Mouse (Mus musculus) kidney, adult 9 months (tissue): Measurements from ENCODE around the gene Rad9a.

ENCODE experiments used
- DNase-seq: peaks from one replicate; pipeline ENCODE4 v3.0.0; 2022

The Rad9a gene

DNA sequence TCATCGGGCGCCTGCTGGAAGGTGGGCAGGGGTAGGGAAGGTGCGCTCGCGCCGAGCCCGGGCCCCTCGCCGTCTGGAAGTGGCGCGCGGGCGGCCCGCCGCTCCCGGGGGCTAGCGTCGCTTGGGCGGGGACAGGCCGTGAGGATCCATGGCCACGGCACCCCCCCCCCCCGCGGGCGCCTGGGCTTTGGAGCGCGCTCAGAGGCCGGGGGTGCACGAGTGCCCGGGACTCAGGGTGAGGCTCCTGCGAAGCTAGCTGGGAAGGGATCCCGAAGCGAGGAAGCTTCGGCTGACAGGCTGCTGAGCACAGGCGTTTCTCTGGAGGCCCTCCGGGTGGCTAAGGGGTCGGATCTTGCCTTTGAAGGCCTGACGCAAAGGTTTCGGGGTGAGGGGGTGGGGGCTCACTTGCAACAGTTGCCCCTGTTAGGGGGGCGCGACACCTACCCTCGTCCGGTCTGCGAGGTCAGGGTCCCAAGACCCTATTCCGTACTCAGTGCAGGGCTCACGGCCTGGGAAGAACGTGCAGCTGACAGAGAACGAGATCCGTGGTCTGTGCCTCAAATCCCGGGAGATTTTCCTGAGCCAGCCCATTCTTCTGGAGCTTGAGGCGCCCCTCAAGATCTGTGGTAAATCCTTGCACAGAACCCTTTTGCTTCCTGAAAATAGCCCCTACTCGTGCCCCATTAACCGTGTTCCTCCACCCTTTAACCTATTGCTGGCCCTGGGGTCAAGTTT, 9.0 kb downstream of the Rad9a start:
- DNase-seq = no peak

DNA sequence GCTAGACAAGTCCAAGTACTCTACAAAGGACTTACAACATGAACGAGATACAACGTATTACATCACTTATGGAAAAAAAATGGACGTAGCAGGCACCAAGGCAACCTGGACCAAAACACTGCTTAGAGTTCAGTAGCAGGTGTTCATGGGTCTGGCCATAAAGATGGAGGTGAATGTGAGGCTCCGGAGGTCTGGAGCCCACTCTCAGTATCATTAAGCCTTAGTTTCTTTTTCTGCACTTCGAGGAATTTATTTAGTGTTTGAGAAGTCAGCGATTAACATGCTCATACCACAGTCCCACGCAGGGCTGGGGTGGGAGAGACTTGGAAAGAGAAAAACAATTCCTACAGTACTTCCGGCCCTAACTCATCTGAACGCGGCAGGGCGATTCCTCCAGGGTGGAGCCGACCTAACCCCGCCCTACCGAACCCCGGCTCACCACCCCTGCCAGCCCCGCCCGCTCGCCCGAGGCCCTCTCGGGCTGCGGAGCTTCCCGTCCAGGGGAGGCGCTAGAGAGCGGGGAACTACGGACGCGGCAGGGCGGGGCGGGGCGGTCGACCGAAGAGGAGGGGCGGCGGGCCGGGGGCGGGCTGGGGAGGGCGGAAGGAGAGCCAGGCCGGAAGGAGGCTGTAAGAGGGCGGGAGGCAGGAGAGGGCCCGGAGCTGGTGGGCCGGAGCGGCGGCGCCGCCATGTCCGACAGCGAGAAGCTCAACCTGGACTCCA, 9.8 kb downstream of the Rad9a start, which contains the start of gene Ppp1ca:
Ppp1ca (plus strand) TSS at position 538 of the 723 bp plus-strand sequence.
- DNase-seq = peak; percentile 93

- peak; percentile 49 for DNase-seq
Measured at GRCm38 (mm10) chr19:4190831-4191334, 10.6 kb downstream of the Rad9a start, which contains the start of gene Tbc1d10c. Gene Tbc1d10c, minus strand, starts transcription at chr19:4191284.

DNA sequence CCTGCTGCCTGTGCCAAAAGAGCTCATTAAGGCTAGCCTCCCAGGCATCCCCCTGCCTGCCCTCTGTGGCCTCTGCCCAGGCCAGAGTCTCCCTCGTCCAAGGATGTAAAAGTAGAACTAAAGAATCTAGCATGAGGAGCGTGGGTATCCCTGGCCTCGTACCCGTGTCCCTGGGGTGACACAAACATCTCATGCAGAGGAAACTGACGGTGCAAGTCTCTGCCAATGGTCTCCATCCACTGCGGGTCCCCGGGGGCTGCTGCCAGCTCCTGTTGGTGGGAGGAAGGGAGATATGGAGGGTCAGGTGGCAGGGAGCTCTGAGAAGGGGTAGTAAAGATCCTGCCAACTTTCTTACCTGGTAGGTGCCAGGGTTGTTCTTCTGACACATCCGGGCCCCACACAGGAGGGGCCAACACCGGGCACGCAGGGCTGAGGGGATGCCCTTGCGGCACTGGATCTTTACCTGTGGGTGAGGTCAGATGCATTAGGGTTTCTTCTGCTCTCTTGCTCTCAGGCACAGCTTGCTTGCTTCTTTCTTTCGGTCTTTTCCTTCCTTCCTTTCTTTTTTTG, 12.3 kb downstream of the Rad9a start:
- no peak for DNase-seq

DNA sequence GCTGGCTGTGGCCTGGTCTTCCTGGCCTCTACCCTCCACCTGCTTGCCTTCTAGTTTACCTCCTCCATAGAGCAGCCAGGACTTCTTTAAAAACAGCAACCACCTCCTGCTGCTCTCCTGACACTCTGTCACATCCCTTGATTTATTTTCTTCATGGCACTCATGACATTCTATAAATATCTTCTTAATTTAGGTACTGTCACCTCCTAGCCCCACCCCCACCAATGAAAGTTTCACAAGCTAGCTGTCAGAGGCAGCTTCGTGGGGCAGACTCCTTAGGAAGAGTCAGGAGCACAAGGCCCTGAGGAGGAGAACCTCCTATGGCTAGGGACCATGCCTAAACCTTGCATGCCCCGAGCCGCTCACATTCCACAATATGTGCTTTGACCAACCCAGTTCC, 14.2 kb downstream of the Rad9a start:
- DNase-seq = no peak

GRCm38 (mm10) chr19:4184976-4185975, 16.2 kb downstream of the Rad9a start:
- no peak for DNase-seq

GRCm38 (mm10) chr19:4183689-4184088, 17.8 kb downstream of the Rad9a start:
- no peak for DNase-seq

DNA sequence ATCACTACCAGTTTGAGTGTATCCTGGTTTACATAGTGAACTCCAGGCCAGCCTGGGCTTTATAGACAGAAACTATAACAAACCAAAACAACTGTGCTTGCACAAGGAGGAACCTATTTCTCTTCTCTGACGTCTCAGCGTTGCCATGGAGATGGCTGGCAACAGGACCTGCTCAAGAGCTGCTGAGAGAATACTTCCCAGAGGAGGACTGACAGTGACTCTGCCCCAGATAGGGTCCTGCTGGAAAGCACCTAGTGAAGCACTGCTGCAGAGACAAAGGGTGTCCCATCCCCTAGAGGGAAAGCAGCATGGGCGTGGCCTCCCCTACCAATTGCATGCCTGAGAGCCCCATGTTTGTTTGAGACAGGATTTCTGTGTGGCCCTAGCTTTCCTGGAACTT, 19.6 kb downstream of the Rad9a start:
- DNase-seq = no peak

- no peak for DNase-seq
Measured at GRCm38 (mm10) chr19:4180411-4180810, 21.1 kb downstream of the Rad9a start.

DNA sequence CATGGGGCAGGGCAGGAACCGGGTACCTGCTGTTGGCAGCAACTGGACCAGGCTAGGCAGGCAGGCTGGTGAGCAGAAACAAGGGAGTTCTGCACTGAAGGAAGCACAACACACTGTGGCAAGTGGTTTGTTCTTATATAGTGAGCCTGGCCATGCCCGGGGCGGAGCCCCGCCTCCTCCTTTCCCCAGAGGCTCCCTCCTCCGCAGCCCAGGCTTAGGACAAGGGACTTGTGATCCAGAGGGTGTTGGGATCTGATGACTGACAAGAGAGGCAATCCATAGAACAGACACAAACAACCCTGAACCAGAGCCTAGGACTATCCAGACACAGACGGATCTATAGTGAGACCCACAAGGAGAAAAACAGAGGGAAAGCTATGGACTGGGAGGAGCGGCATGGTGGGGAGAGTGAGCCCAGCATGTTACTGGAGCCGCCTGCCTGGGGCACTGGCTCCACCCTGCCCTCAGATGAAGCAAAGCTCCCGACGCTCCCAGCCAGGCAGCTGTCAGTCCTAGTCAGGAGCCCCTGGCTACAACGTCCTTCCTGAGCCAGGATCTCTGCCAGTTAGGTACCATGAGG, 26.0 kb downstream of the Rad9a start, which contains the start of gene Carns1:
Carns1 (minus strand) TSS at position 112 of the 580 bp plus-strand sequence.
- DNase-seq = no peak

DNA sequence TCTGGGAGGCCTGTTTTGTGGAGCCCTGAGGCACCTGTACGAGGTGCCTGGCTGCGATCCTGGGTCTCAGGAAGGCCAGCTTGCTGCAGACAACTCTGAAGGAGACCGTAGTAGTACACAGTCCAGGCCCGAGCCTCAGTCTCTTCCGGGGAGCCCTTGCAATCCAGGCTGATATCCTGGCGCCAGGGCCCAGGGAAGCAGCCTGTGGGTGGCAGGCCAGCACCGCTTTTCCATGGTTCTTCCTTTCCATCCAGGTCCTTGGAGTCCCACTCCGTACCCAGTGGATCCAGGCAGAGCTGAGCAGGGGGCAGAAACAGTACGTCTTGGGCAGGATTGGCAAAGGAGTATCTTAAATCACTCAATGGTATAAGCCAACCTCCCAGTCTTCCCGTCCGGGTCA, 28.5 kb downstream of the Rad9a start:
- DNase-seq = no peak

DNA sequence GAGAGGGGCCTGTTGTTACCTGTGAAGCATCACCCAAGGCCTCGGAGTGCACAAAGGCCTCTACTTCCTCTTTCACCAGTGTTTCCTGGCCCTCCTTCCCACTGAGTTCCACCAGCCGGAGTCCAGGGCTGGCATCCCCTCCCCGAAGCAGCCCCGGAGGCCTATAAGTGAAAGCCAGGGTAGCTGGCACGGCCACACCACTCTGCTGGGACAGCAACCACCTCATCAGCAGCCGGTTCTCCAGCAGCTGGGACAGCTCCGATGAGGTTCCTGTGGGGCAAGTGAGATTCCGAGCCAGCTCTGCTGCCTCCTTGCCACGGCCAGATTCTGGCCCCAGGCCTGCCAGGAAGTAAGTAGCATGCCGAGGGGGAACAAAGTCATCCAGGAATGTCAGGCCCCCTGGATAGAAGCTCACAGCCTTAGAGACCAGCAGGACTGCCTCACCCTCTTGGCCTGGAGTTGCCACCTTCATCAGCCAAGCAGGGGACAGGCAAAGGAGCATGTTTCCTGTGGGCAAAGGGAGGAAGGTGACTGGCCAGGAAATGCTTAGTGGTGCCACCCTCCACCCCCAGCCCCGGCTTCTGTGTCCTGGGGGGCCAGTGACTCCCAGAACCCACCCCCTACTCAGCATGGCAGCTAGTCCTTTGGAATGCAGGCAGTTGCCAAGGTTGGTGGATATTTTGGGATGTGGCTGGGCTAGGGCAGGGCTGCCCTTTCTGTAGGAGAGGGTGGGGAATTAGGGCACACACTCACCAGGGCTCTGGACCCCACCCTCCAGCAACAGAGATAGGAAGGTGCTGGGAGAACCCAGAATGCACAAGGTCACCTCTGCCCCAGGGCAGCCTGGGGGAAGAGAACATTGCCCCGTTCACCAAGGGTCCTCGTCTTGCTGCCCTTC, 29.8 kb downstream of the Rad9a start:
- DNase-seq = no peak

DNA sequence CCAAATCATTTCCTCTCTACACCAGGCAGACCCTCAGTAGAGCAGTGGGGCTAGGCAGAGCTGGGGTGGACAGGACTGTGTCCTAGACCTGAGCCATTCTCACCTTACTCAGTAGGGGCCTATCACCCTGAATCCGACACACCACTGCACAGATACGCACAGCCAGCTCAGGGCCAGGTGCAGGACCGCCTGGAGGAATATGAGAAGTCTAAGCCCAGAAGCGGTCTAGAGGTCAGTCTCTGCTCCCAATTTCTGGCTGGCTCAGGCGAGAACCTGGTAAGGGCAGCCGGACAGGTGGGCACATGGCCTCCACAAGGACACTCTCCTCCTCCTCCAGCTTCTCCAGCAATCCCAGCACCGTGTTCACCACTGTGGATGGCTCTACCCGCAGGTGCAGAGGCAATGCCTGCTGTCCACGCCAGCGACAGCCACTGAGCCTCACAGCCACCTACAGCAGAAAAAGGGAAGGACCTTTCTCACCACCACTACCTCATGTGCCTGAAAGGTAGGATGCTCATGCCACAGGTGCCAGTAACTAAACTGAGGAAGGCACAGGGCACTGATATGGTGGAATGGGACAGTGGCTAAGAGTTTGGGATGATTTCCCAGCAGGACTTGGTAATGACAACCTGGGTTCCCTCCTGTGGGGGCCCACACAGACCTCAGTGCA, 30.6 kb downstream of the Rad9a start:
- DNase-seq = no peak

DNA sequence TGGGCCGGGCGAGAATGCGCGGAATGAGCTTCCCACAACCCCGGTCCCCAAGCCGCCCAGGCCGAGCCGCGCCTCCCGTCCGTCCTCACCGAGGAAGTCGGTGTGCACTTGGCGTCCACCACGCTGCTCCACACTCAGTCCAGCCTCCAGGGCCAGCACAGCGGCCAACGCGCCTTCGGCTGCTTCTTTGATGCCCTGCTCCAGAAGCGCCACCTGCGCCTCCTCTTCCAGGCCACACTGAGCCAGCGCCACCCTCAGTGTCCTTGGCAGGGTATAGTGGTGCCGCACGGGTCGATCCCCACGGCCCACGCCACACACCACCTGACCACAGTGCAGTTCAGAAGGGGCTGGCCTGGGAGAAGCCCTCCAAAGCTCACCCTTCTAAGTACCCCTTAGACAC, 31.7 kb downstream of the Rad9a start:
- no peak for DNase-seq

DNA sequence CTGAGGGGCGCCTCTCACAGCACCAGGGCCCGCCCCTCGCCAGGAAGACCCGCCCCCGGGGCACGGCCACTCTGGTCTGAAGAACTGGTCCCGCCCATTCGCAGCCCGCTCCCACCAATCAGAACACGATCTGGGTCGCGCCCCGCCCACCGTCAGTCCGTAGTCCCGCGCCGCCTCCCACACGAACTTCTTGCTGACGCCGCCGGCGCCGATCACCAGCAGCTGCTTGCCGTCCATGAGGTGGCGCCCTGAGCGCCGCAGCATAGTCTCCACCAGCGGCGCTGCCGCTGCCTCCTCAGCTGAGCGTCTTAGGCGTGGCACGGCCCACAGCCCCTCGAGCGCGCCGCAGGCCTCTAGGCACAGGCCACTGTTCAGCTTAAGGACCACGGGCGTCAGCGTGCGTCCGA, 32.1 kb downstream of the Rad9a start:
- peak; percentile 100 for DNase-seq

DNA sequence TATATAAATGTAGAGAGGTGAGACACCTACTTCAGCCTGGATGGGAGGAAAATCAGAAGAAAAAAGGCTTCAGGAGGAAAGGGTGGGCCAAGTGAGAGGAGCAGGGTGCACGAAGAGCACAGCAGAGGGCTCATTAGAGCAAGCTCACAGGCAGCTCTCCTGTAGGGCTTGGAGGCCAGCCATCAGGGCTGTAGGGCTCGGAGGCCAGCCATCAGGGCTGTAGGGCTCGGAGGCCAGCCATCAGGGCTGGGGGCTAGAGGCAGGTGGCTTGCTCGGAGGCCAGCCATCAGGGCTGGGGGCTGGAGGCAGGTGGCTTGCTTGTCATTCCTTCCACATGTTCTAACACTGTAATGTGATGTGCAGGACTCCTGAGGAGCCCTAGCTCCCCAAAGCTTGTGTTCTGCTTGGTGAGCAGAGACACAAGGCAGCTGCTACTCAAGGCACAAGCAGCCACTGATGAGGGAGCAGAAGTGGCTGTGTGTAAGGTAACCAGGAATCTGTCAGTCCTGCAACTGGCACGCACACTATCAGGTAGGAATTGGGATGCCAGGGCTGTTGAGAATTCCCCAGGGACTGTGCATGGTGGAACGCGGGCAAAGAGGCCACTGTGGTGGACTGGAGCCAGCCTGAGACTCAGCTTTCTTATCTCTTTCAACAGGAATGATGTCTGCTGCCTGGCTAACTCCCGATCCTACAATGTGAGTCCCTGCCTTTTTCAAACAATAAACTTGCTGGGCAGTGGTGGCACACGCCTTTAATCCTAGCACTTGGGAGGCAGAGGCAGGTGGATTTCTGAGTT, 34.6 kb downstream of the Rad9a start:
- no peak for DNase-seq

GRCm38 (mm10) chr19:4164721-4165120, 36.7 kb downstream of the Rad9a start:
- DNase-seq = no peak

GRCm38 (mm10) chr19:4164100-4164499, 37.4 kb downstream of the Rad9a start:
- no peak for DNase-seq

- no peak for DNase-seq
Measured at GRCm38 (mm10) chr19:4163543-4163887, 37.9 kb downstream of the Rad9a start.
